Mouse (Mus musculus) neural tube, embryonic 10.5 days (tissue): ENCODE measurements at regions not wholly inside any gene's neighbourhood (a gene's known extent, or its start where the extent isn't known, plus 50 kb on each side); places are given as distances from the start of the nearest gene placed in this dataset.

Experiments
- DNase-seq: peaks from one replicate; pipeline ENCODE4 v3.0.0-alpha.2; 2017; ENCODE audit warnings: low spot score; ENCODE audit errors: extremely low spot score

GRCm38 (mm10) chr11:71658346-71658745 is 91.4 kb upstream of the Wscd1 start:
- DNase-seq: no peak

GRCm38 (mm10) chr11:71670111-71671050 is 79.3 kb upstream of the Wscd1 start:
- DNase-seq: no peak

GRCm38 (mm10) chr11:71672171-71673050 is 77.3 kb upstream of the Wscd1 start:
- DNase-seq: no peak

- peak; percentile 53 for DNase-seq
Observed at GRCm38 (mm10) chr11:71674319-71674718, 75.4 kb upstream of the Wscd1 start.

GRCm38 (mm10) chr11:71675714-71676313 is 73.9 kb upstream of the Wscd1 start:
- no peak for DNase-seq

GRCm38 (mm10) chr11:71697017-71697416 is 52.7 kb upstream of the Wscd1 start:
- DNase-seq: no peak

GRCm38 (mm10) chr11:71698836-71699235 is 50.9 kb upstream of the Wscd1 start:
- no peak for DNase-seq
